Mouse (Mus musculus) C2C12 (cell line): Measurements from ENCODE around the gene Miox. TPM values are rescaled to one million over a fixed set of nuclear protein-coding genes. Genes with fewer than 3 reads are reported as not detected.

Source experiments
- H3K27me3 ChIP-seq: one replicate; pipeline ENCODE4 v1.6.1; 2011; ENCODE audit not compliant: control insufficient read depth, insufficient read depth, insufficient read length
- H3K36me3 ChIP-seq: one replicate; pipeline ENCODE4 v1.6.1; 2011; ENCODE audit not compliant: control insufficient read depth, insufficient read depth
- H3K4me3 ChIP-seq: one replicate; pipeline ENCODE4 v1.5.1; 2011; ENCODE audit warnings: mild to moderate bottlenecking, control low read depth; ENCODE audit not compliant: poor library complexity, insufficient read depth, severe bottlenecking
- H3K79me2 ChIP-seq: one replicate; pipeline ENCODE4 v1.6.1; 2011; ENCODE audit not compliant: control insufficient read depth, insufficient read depth
- H3K79me3 ChIP-seq: one replicate; pipeline ENCODE4 v1.6.1; 2011; ENCODE audit warnings: low read depth, control low read depth
- H3ac ChIP-seq: one replicate; pipeline ENCODE3; 2011; ENCODE audit warnings: low read depth; ENCODE audit not compliant: control insufficient read depth, insufficient read length
- CEBPB ChIP-seq: IDR thresholded peaks from one replicate; pipeline ENCODE4 v1.6.1; 2011; ENCODE audit warnings: low read depth, mild to moderate bottlenecking, control low read depth, moderate library complexity
- CTCF ChIP-seq: IDR thresholded peaks from one replicate; pipeline ENCODE4 v1.5.1; 2011; ENCODE audit not compliant: control insufficient read depth, insufficient read depth, insufficient read length
- FOSL1 ChIP-seq: IDR thresholded peaks from one replicate; pipeline ENCODE4 v1.8.0; 2011; ENCODE audit warnings: mild to moderate bottlenecking, low read length; ENCODE audit not compliant: poor library complexity, insufficient read depth, severe bottlenecking
- MAX ChIP-seq: IDR thresholded peaks from one replicate; pipeline ENCODE4 v1.6.1; 2011; ENCODE audit warnings: mild to moderate bottlenecking, control low read depth
- MYOD1 ChIP-seq: IDR thresholded peaks from one replicate; pipeline ENCODE4 v1.6.1; 2011; ENCODE audit warnings: low read depth; ENCODE audit not compliant: control insufficient read depth, insufficient read length
- MYOG ChIP-seq: IDR thresholded peaks from one replicate; pipeline ENCODE4 v1.6.1; 2011; ENCODE audit not compliant: control insufficient read depth, insufficient read length; ENCODE audit errors: extremely low read depth
- USF1 ChIP-seq: IDR thresholded peaks from one replicate; pipeline ENCODE4 v1.6.1; 2011; ENCODE audit warnings: low read depth, mild to moderate bottlenecking, control low read depth, moderate library complexity
- polyA plus RNA-seq: library from polyadenylated mRNA; unstranded; fragments of >200 nt; fragmentation: generic; extraction: Trizol; gene quantifications from one replicate; pipeline ENCODE4 v1.2.1, GENCODE M21; 2012; ENCODE audit warnings: missing spikeins

Miox gene
- polyA plus RNA-seq, 1 experiment, result not detected

DNA sequence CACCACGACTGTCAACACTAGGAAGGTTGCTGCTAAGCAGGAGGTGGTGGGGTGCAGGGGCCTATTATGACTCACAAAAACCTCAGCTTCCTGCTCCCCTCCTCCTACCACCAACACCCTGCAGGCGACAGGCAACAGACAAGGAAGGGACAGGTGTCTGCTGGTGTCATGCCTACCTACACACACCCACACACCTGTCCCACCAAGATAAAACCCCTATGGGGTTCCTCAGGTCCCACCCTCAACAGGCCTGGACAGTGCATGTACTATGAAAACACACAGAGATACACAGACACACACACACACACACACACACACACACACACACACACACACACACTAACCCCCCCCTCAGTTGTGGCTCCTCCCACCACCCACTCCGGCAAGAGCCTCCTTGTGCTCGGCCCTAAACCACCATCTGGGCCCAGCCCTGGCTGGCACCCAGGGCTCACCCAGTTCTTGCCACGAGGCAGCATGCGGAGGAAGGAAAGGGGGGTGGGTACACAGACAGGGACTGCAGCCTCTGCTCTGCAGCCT, 24.2 kb upstream of the Miox start:
- Histone ChIP-seq H3ac (peak overlapping the region; percentile 54), H3K79me2 (peaks cover 100% of the 10 kb centered on the region), H3K27me3 (no peaks in the 10 kb centered on the region), H3K4me3 (no peak overlapping the region), H3K36me3 (peaks cover 29% of the 10 kb centered on the region), H3K79me3 (peaks cover 81% of the 10 kb centered on the region)
- TF ChIP-seq CTCF (no peak), FOSL1 (peak; percentile 56), MYOD1 (peak; percentile 98), MYOG (no peak), MAX (peak; percentile 90), USF1 (no peak), CEBPB (no peak)

DNA sequence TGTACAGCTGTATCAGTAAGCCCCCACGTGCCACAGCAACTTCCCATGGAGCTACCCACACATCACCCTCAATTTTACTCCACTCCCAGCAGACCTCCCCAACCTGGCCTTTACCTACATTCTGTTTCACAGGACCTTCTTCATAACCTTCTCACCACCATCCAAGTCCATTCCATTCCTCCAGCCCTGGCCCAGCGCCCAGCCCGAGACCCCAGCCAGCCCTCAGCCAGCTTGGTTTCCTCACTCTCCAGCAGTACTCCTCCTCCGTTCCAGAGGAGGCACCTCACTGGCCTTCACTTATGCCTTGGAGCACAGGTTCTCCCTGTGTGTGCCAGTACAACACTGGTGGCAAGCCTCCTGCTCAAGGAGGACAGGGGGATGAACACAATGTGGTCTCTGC, 20.8 kb upstream of the Miox start:
- TF ChIP-seq FOSL1 (no peak), MYOG (no peak), CTCF (no peak), USF1 (no peak), CEBPB (no peak), MAX (no peak), MYOD1 (no peak)
- no peaks in the 10 kb centered on the region for H3K36me3 ChIP-seq
- H3K27me3 ChIP-seq, result no peaks in the 10 kb centered on the region
- peaks cover 65% of the 10 kb centered on the region for H3K79me3 ChIP-seq
- peak overlapping the region; percentile 19 for H3ac ChIP-seq
- H3K79me2 ChIP-seq, result peaks cover 67% of the 10 kb centered on the region
- H3K4me3 ChIP-seq, result peak overlapping the region; percentile 15

DNA sequence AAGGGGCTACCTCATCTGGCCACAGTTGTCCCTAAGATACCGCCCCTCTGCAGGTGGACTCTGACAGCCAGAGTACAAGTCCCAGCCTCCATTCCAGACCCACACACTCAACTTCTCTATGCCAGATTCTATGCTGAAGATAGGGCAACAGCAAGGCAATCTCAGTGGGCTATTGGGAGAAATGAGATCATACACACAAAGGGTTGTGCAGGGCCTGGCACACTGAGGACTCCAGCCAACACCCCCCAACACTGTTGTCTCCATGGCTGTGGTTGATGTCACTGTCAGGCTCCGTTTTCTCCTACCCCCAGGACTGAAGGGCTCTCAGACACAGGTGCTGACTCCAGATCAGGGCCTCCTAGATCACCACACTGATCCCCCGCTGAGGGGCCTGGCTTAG, 20.1 kb upstream of the Miox start:
- peak overlapping the region; percentile 76 for H3ac ChIP-seq
- peak overlapping the region; percentile 99 for H3K4me3 ChIP-seq
- H3K79me3 ChIP-seq, result peaks cover 57% of the 10 kb centered on the region
- TF ChIP-seq MYOD1, result no peak
- TF ChIP-seq CEBPB, result no peak
- TF ChIP-seq MAX, result no peak
- TF ChIP-seq CTCF, result no peak
- TF ChIP-seq MYOG, result no peak
- TF ChIP-seq FOSL1, result no peak
- no peak for TF ChIP-seq USF1
- H3K27me3 ChIP-seq, result no peaks in the 10 kb centered on the region
- H3K36me3 ChIP-seq, result no peaks in the 10 kb centered on the region
- H3K79me2 ChIP-seq, result peaks cover 60% of the 10 kb centered on the region

DNA sequence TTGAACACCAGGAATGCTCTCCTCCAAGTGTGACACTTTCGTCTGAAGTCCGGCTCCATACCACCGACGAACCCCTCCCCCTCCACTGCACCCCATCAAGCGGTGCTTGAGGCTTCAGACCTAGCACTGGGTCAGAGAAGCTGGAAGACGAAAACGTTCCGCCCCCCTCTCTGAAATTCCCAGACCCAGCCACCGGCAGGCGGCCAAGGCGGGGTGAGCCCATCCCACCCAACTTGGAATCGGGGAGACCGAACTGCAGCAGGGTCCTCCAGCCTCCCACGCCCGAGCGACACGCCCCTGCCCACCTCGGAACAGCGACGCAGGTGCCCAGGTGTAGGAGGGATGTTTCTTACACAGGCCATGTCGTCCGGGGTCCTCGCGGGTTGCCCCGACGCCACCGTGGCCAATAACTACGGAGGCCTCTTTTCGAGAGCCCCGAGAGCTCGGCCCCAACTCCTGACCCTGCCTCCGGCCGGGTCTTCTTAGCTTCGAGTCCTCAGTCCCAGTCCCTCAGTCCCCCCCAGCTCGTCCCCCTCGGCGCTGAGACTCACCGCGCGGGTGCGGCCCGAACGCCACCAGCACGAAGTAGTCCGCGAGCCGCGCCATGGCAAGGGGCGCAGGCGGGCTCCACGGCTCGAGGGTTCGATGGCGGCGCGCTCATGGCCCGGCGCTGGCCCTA, 19.5 kb upstream of the Miox start:
- H3ac ChIP-seq, result peak overlapping the region; percentile 76
- peaks cover 54% of the 10 kb centered on the region for H3K79me2 ChIP-seq
- peaks cover 52% of the 10 kb centered on the region for H3K79me3 ChIP-seq
- TF ChIP-seq MAX (no peak), FOSL1 (no peak), MYOD1 (no peak), CTCF (no peak), CEBPB (no peak), MYOG (no peak), USF1 (no peak)
- peak overlapping the region; percentile 99 for H3K4me3 ChIP-seq
- H3K27me3 ChIP-seq, result no peaks in the 10 kb centered on the region
- H3K36me3 ChIP-seq, result no peaks in the 10 kb centered on the region

DNA sequence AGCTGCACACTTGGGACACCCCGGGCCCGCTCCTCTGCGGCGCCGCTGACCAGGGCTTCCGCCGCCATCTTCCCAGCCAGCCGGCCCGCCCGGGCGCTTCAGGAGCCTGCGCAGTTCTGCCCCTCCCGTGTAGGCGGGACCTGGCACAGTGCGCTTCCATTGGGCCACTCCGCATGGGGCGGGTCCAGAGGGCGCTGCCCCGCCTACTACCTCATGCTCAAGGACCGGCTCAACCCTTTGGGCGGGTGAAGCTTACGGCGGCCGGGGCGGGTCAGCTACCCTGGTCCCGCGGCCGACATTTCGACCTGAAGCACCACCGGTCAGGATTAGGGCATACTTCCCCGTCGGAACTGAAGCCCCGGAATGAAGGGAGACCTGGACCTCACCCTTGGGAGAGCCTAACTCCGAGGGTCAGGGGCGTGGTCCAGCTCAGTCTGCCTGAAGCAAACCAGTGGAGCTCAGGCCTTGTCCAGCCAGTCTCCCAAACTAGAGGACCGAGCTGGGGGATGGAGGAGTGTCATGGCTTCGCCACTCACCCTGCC, 18.9 kb upstream of the Miox start, which contains the start of gene Sbf1:
TSS of gene Sbf1 (minus strand) at position 122 of the 542 bp plus-strand sequence.
- peaks cover 48% of the 10 kb centered on the region for H3K79me3 ChIP-seq
- peak within 1 kb of the TSS; percentile 99 for H3K4me3 ChIP-seq
- no peaks in the 10 kb centered on the region for H3K27me3 ChIP-seq
- H3K36me3 ChIP-seq, result no peaks in the 10 kb centered on the region
- H3K79me2 ChIP-seq, result peaks cover 48% of the 10 kb centered on the region
- TF ChIP-seq FOSL1, result no peak
- TF ChIP-seq CTCF, result no peak
- TF ChIP-seq MYOG, result no peak
- TF ChIP-seq MAX, result peak; percentile 49
- TF ChIP-seq CEBPB, result no peak
- no peak for TF ChIP-seq MYOD1
- no peak for TF ChIP-seq USF1
- H3ac ChIP-seq, result peak within 1 kb of the TSS; percentile 82

DNA sequence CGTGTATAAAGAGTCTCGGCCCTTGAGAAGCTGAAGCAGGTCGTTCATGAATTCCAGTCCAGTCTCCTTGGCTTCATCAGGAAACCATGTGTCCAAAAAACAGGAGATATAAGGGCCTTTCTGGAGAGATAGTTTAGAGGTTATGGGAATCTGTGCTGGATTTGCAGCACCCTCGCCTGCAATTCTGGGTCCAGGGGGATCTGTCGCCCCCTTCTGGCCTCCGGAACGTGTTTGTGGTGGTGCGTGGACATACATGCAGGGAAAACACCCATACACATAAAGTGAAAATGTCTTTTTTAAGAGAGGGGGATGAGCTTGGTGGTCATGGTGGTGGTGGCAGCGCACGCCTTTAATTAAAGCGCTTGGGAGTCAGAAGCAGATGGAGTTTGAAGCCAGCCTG, 18.1 kb upstream of the Miox start:
- no peak overlapping the region for H3ac ChIP-seq
- H3K27me3 ChIP-seq, result no peaks in the 10 kb centered on the region
- H3K79me3 ChIP-seq, result peaks cover 39% of the 10 kb centered on the region
- no peaks in the 10 kb centered on the region for H3K36me3 ChIP-seq
- TF ChIP-seq USF1, result no peak
- no peak for TF ChIP-seq MAX
- no peak for TF ChIP-seq MYOD1
- no peak for TF ChIP-seq MYOG
- no peak for TF ChIP-seq CEBPB
- no peak for TF ChIP-seq FOSL1
- TF ChIP-seq CTCF, result peak; percentile 46
- H3K79me2 ChIP-seq, result peaks cover 39% of the 10 kb centered on the region
- H3K4me3 ChIP-seq, result no peak overlapping the region
